Mouse (Mus musculus) layer of hippocampus, adult 9-11 months (tissue): ENCODE measurements at regions not wholly inside any gene's neighbourhood (a gene's known extent, or its start where the extent isn't known, plus 50 kb on each side); places are given as distances from the start of the nearest gene placed in this dataset.

Experiments
- DNase-seq: peaks from one replicate; pipeline ENCODE4 v3.0.0; 2022

GRCm38 (mm10) chr15:6934564-6934980 is 59.8 kb upstream of the Osmr start:
- no peak for DNase-seq

- DNase-seq = no peak
Observed at GRCm38 (mm10) chr15:6941491-6941890, 66.7 kb upstream of the Osmr start.

- no peak for DNase-seq
Observed at GRCm38 (mm10) chr15:6949236-6949635, 74.5 kb upstream of the Osmr start.

GRCm38 (mm10) chr15:6949686-6950085 is 74.9 kb upstream of the Osmr start:
- no peak for DNase-seq

GRCm38 (mm10) chr15:6950503-6950902 is 75.7 kb upstream of the Osmr start:
- DNase-seq = no peak

GRCm38 (mm10) chr15:6953556-6953955 is 78.8 kb upstream of the Osmr start:
- no peak for DNase-seq

- no peak for DNase-seq
Observed at GRCm38 (mm10) chr15:6953970-6954791, 79.4 kb upstream of the Osmr start.

GRCm38 (mm10) chr15:6959911-6960310 is 85.1 kb upstream of the Osmr start:
- DNase-seq = no peak

GRCm38 (mm10) chr15:6960753-6961746 is 86.3 kb upstream of the Osmr start:
- no peak for DNase-seq

- peak; percentile 27 for DNase-seq
Observed at GRCm38 (mm10) chr15:6964635-6965034, 89.9 kb upstream of the Osmr start.

- DNase-seq = no peak
Observed at GRCm38 (mm10) chr15:6965446-6965845, 90.7 kb upstream of the Osmr start.

- no peak for DNase-seq
Observed at GRCm38 (mm10) chr15:6974410-6974809, 99.6 kb upstream of the Osmr start.

GRCm38 (mm10) chr15:6981430-6981829 is 106.7 kb upstream of the Osmr start:
- DNase-seq = no peak

GRCm38 (mm10) chr15:6983320-6983719 is 107.1 kb upstream of the Lifr start:
- no peak for DNase-seq

- peak; percentile 87 for DNase-seq
Observed at GRCm38 (mm10) chr15:6988187-6988586, 102.2 kb upstream of the Lifr start.

- DNase-seq = peak; percentile 19
Observed at GRCm38 (mm10) chr15:6989094-6989493, 101.3 kb upstream of the Lifr start.

- no peak for DNase-seq
Observed at GRCm38 (mm10) chr15:6993226-6993625, 97.2 kb upstream of the Lifr start.

- no peak for DNase-seq
Observed at GRCm38 (mm10) chr15:6995246-6995645, 95.2 kb upstream of the Lifr start.

- DNase-seq = no peak
Observed at GRCm38 (mm10) chr15:6997871-6998270, 92.5 kb upstream of the Lifr start.

- no peak for DNase-seq
Observed at GRCm38 (mm10) chr15:6998576-6999070, 91.8 kb upstream of the Lifr start.

- no peak for DNase-seq
Observed at GRCm38 (mm10) chr15:6999667-7000066, 90.7 kb upstream of the Lifr start.

GRCm38 (mm10) chr15:7002226-7002625 is 88.2 kb upstream of the Lifr start:
- DNase-seq = no peak

- no peak for DNase-seq
Observed at GRCm38 (mm10) chr15:7003311-7003710, 87.1 kb upstream of the Lifr start.

GRCm38 (mm10) chr15:7005142-7005541 is 85.3 kb upstream of the Lifr start:
- no peak for DNase-seq
